Mouse (Mus musculus) bone marrow macrophage, adult 2 months (primary cell): ENCODE results near the gene B3gntl1.

Experiments
- CTCF ChIP-seq: IDR thresholded peaks from 2 replicates; pipeline ENCODE4 v1.5.1; 2012; ENCODE audit warnings: low read depth, mild to moderate bottlenecking, low read length, moderate library complexity
- POLR2A ChIP-seq: IDR thresholded peaks from 2 replicates; pipeline ENCODE4 v1.6.1; 2012; ENCODE audit warnings: mild to moderate bottlenecking, low read depth, low read length, borderline replicate concordance

- peak; percentile 54; the same call in 1 of the 2 replicates for TF ChIP-seq CTCF
- TF ChIP-seq POLR2A, result no peak
Measured at GRCm38 (mm10) chr11:121652547-121653305, 20.2 kb downstream of the B3gntl1 start.
